Mouse (Mus musculus): Measurements from ENCODE around the gene Gm28047. TPM values are rescaled to one million over a fixed set of nuclear protein-coding genes. Genes with fewer than 3 reads are reported as not detected.

Gene Gm28047
- polyA plus RNA-seq, 1 experiment from 2014 or later = not detected

DNA sequence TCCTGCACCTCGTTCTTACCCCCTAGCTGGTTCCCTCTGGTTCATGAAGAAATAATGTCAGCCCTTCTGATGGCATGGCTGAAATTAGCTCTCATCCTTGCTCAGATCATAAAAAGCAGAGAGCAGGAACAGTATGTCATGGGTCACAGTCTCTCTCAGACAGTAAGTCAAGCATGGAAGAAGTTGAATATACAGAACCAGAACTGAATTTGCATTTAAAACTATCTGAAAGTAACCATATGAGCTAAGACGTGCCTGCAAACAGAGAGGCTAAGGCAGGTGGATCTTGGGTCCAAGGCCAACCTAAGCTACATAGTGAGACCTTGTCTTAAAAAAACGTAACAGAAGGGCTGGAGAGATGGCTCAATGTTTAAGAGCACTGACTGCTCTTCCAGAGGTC, 111.9 kb downstream of the Gm28047 start:
- WGBS = 82% methylated on average over 3 of the region's 3 CpGs
- Histone ChIP-seq H3K4me2 (ENCODE audit: low read depth, low read length) (no peak overlapping the region), H3K4me1 (ENCODE audit: control insufficient read depth, insufficient read depth, low read length) (peaks cover 28% of the 10 kb centered on the region), H3K27ac (replicated peaks; ENCODE audit: low read depth, low read length) (no peak overlapping the region), H3K36me3 (ENCODE audit: control insufficient read depth, insufficient read depth, low read length) (no peaks in the 10 kb centered on the region), H3K9ac (ENCODE audit: low read depth, low read length) (no peak overlapping the region), H3K27me3 (replicated peaks; ENCODE audit: control insufficient read depth, insufficient read depth, low read length) (no peaks in the 10 kb centered on the region), H3K4me3 (ENCODE audit: low read depth, low read length) (no peak overlapping the region), H3K9me3 (ENCODE audit: control insufficient read depth, low read length) (no peaks in the 10 kb centered on the region)
- ATAC-seq (ENCODE audit: low read depth) (no peak), DNase-seq (ENCODE audit: low spot score) (no peak)

DNA sequence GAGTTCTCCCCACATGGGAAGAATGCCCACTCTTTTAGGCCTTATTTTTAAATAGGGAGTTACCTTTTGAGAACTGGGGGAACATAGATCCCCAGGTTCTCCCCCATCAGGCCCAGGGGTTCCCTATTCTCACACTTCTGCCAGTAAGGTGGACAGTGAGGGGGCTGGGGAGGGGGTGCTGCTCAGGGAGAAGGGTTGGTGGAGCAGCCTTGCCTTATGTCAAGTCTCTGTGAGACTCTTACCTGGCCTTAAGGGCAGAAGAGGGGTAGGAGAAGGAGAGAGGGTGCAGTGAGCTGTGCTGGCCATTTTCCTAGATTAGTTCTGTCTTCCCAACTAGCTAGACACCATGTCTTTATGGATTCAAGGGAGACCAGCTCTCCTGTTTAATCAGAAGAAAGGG, 112.4 kb downstream of the Gm28047 start:
- DNase-seq (ENCODE audit: low spot score) (no peak), ATAC-seq (ENCODE audit: low read depth) (no peak)
- H3K36me3 ChIP-seq (ENCODE audit: control insufficient read depth, insufficient read depth, low read length) = 0 out of 2 replicates have a peak, but pooled peaks cover 1% of the 10 kb centered on the region
- no peak overlapping the region for H3K4me2 ChIP-seq (ENCODE audit: low read depth, low read length)
- H3K4me1 ChIP-seq (ENCODE audit: control insufficient read depth, insufficient read depth, low read length) = peaks cover 28% of the 10 kb centered on the region
- H3K9ac ChIP-seq (ENCODE audit: low read depth, low read length) = no peak overlapping the region
- no peaks in the 10 kb centered on the region for H3K27me3 ChIP-seq (replicated peaks; ENCODE audit: control insufficient read depth, insufficient read depth, low read length)
- no peaks in the 10 kb centered on the region for H3K9me3 ChIP-seq (ENCODE audit: control insufficient read depth, low read length)
- no peak overlapping the region for H3K27ac ChIP-seq (replicated peaks; ENCODE audit: low read depth, low read length)
- H3K4me3 ChIP-seq (ENCODE audit: low read depth, low read length) = no peak overlapping the region

DNA sequence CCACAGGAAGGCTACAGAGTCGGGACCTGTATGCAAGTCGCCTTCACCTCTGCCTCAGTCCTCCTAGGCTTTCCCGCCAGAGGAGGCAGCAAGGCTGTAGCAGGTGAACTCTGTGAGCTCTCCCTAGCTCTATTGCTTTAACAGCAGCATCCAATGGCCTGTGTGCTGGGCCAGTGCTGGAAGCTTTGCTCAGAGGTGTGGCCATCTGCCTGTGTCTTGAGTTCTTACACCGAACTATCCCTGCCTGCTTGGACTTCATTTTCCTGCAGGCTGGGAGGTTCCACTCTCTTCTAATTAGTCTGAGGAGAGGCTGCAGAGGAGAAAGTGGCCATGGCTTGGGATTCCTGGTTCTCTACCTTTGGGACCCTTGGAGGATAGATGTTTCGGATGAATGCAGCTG, 112.9 kb downstream of the Gm28047 start:
- H3K4me1 ChIP-seq (ENCODE audit: control insufficient read depth, insufficient read depth, low read length) = peaks cover 28% of the 10 kb centered on the region
- WGBS = 28% methylated on average over 5 of the region's 5 CpGs
- H3K27me3 ChIP-seq (replicated peaks; ENCODE audit: control insufficient read depth, insufficient read depth, low read length) = no peaks in the 10 kb centered on the region
- ATAC-seq (ENCODE audit: low read depth) (no peak), DNase-seq (ENCODE audit: low spot score) (no peak)
- H3K9me3 ChIP-seq (ENCODE audit: control insufficient read depth, low read length) = no peaks in the 10 kb centered on the region
- no peak overlapping the region for H3K9ac ChIP-seq (ENCODE audit: low read depth, low read length)
- H3K27ac ChIP-seq (replicated peaks; ENCODE audit: low read depth, low read length) = peak overlapping the region; percentile 89; the same call in 1 of the 2 replicates
- no peak overlapping the region for H3K4me3 ChIP-seq (ENCODE audit: low read depth, low read length)
- H3K36me3 ChIP-seq (ENCODE audit: control insufficient read depth, insufficient read depth, low read length) = peaks cover 5% of the 10 kb centered on the region; the same call in 1 of the 2 replicates
- H3K4me2 ChIP-seq (ENCODE audit: low read depth, low read length) = no peak overlapping the region

DNA sequence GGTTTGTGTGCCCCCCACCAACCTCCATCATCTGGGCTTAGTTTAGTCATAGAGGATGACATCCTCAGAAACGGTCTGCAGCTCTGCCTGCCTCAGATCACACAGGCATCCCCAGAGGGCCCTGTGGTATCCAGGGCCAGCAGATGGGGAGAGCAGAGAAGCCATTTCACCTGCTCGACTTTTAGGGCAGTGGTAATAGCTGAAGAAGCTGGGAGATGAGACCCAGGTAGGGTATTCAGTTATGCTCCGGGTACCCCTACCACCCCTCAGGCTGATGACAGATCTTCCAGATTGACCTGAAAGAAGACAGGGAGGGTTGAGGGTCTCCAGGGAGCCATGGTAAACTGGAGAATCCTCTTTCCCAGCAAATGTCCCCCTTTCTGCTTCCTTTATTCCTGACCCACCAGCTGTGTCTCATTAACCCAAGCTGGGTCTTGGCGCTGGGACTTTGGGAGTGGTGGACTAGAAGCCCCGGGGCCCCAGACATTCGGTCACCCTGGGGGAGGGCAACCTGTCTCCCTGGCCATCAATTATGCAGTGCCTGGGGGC, 113.5 kb downstream of the Gm28047 start:
- no peak for ATAC-seq (ENCODE audit: low read depth)
- WGBS = 6% methylated on average over 5 of the region's 6 CpGs
- H3K4me1 ChIP-seq (ENCODE audit: control insufficient read depth, insufficient read depth, low read length) = peaks cover 28% of the 10 kb centered on the region
- peak overlapping the region; percentile 89 for H3K27ac ChIP-seq (replicated peaks; ENCODE audit: low read depth, low read length)
- H3K9ac ChIP-seq (ENCODE audit: low read depth, low read length) = peak overlapping the region; percentile 70
- H3K36me3 ChIP-seq (ENCODE audit: control insufficient read depth, insufficient read depth, low read length) = peaks cover 9% of the 10 kb centered on the region; the same call in 1 of the 2 replicates
- H3K27me3 ChIP-seq (replicated peaks; ENCODE audit: control insufficient read depth, insufficient read depth, low read length) = no peaks in the 10 kb centered on the region
- H3K4me3 ChIP-seq (ENCODE audit: low read depth, low read length) = peak overlapping the region; percentile 68
- H3K4me2 ChIP-seq (ENCODE audit: low read depth, low read length) = peak overlapping the region; percentile 86
- no peak for DNase-seq (ENCODE audit: low spot score)
- no peaks in the 10 kb centered on the region for H3K9me3 ChIP-seq (ENCODE audit: control insufficient read depth, low read length)

DNA sequence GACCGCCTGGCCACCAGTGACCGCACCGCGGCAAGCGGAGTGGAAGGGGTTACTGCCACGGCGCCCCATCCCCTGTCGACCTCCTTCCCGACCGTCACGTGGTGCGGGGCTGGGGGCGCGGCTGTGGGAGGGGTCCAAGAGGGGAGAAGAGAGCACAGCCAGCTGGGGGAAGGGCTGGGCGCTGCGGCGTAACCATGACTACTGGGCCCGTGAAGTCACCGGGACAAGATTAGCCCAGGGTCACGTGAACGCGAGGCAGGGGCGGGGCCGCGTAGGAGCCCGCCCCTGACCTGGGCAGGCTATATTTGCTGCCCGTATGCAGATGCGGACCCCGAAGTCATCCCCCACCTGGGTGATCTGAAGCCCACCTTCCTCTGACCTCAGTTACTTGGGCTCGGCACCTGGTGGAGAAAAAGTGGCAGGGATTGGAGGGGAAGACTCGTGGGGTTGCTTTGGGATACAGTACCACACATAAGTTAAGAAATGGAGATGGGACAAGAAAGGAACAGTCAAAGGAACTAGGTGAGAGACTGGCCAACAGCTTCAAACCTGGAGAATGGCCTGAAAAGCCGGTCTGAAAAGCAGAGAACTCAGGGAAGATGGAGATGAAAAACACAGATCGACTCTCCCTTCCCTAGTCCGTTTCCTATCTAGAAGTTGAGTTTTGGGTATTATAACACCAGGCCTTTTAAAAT, 114.1 kb downstream of the Gm28047 start:
- DNase-seq (ENCODE audit: low spot score) (peak; percentile 96), ATAC-seq (ENCODE audit: low read depth) (peak; percentile 94)
- H3K27ac ChIP-seq (replicated peaks; ENCODE audit: low read depth, low read length) = peak overlapping the region; percentile 89
- H3K9ac ChIP-seq (ENCODE audit: low read depth, low read length) = peak overlapping the region; percentile 70
- peak overlapping the region; percentile 86 for H3K4me2 ChIP-seq (ENCODE audit: low read depth, low read length)
- WGBS = 2% methylated on average over 28 of the region's 34 CpGs
- peak overlapping the region; percentile 68 for H3K4me3 ChIP-seq (ENCODE audit: low read depth, low read length)
- no peaks in the 10 kb centered on the region for H3K9me3 ChIP-seq (ENCODE audit: control insufficient read depth, low read length)
- no peaks in the 10 kb centered on the region for H3K27me3 ChIP-seq (replicated peaks; ENCODE audit: control insufficient read depth, insufficient read depth, low read length)
- H3K4me1 ChIP-seq (ENCODE audit: control insufficient read depth, insufficient read depth, low read length) = peaks cover 23% of the 10 kb centered on the region
- peaks cover 12% of the 10 kb centered on the region; the same call in 1 of the 2 replicates for H3K36me3 ChIP-seq (ENCODE audit: control insufficient read depth, insufficient read depth, low read length)

DNA sequence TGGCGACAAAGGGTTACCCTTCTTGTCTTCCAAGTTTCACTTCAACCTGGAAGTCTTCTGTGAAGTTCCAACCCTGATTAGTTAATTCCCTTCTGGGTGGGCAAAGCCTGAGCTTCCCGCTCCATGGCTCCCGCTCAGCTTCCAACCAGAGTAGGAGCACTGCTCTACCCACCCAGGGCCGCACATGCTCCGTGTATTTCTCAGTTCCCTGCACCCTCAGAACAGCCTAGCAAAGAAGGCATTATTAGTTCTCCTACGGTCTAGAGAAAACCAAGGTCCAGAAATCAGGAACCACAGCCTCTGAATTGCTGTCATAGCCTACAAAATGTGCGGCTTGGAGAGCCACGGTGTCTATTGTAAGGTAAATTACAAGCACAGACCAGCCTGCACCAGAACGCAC, 114.8 kb downstream of the Gm28047 start:
- Histone ChIP-seq H3K4me2 (ENCODE audit: low read depth, low read length) (peak overlapping the region; percentile 86), H3K36me3 (ENCODE audit: control insufficient read depth, insufficient read depth, low read length) (peaks cover 14% of the 10 kb centered on the region; the same call in 1 of the 2 replicates), H3K27ac (replicated peaks; ENCODE audit: low read depth, low read length) (peak overlapping the region; percentile 89), H3K9me3 (ENCODE audit: control insufficient read depth, low read length) (no peaks in the 10 kb centered on the region), H3K4me1 (ENCODE audit: control insufficient read depth, insufficient read depth, low read length) (peaks cover 18% of the 10 kb centered on the region), H3K4me3 (ENCODE audit: low read depth, low read length) (peak overlapping the region; percentile 68), H3K9ac (ENCODE audit: low read depth, low read length) (peak overlapping the region; percentile 70), H3K27me3 (replicated peaks; ENCODE audit: control insufficient read depth, insufficient read depth, low read length) (no peaks in the 10 kb centered on the region)
- DNase-seq (ENCODE audit: low spot score) (peak; percentile 53), ATAC-seq (ENCODE audit: low read depth) (peak; percentile 64)
- 5% methylated on average over 9 of the region's 9 CpGs for WGBS

DNA sequence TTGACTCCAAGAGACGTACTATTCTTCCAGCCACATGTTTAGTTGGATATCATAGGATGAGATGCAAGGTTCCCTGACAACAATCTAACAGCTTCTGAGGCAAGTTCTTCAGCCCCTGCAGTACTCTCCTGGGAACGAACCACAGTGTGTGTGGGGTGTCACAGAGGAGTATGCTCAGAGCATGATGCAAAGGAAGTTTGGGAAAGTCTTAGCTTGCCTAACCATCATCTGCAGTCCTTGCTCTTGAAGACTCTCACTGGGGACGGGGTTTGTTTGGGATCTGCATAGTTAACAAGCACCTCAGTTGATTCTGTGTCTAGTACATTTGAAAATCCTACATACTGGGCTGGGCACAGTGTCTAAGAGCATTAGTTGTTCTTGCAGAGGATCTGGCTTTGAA, 116.5 kb downstream of the Gm28047 start:
- Histone ChIP-seq H3K4me3 (ENCODE audit: low read depth, low read length) (no peak overlapping the region), H3K4me2 (ENCODE audit: low read depth, low read length) (no peak overlapping the region), H3K36me3 (ENCODE audit: control insufficient read depth, insufficient read depth, low read length) (peaks cover 32% of the 10 kb centered on the region), H3K4me1 (ENCODE audit: control insufficient read depth, insufficient read depth, low read length) (peaks cover 18% of the 10 kb centered on the region), H3K27ac (replicated peaks; ENCODE audit: low read depth, low read length) (no peak overlapping the region), H3K27me3 (replicated peaks; ENCODE audit: control insufficient read depth, insufficient read depth, low read length) (no peaks in the 10 kb centered on the region), H3K9ac (ENCODE audit: low read depth, low read length) (no peak overlapping the region), H3K9me3 (ENCODE audit: control insufficient read depth, low read length) (no peaks in the 10 kb centered on the region)
- DNase-seq (ENCODE audit: low spot score) = no peak
- no peak for ATAC-seq (ENCODE audit: low read depth)
- WGBS = 79% methylated on average over 3 of the region's 3 CpGs

DNA sequence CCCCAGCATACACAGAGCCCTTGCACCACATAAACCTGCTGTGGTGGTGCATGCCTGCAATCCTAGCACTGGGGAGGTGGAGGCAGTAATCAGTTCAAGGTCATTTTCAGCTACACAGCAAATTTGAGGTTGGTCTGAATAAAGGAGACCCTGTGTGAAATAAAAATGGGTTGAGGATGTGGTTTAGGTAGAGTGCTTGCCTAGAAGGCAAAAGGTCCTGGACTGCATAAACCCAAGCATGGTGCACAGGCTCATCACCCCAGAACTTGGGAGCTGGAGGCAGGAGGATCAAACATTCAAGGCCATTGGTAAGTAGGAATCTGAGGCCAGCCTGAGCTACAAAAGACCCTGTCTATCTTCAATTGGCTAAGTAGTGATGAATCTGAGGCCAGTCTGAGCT, 117.3 kb downstream of the Gm28047 start:
- no peak overlapping the region for H3K27ac ChIP-seq (replicated peaks; ENCODE audit: low read depth, low read length)
- DNase-seq (ENCODE audit: low spot score) (no peak), ATAC-seq (ENCODE audit: low read depth) (no peak)
- H3K4me2 ChIP-seq (ENCODE audit: low read depth, low read length) = no peak overlapping the region
- no peaks in the 10 kb centered on the region for H3K9me3 ChIP-seq (ENCODE audit: control insufficient read depth, low read length)
- no peak overlapping the region for H3K4me3 ChIP-seq (ENCODE audit: low read depth, low read length)
- H3K9ac ChIP-seq (ENCODE audit: low read depth, low read length) = no peak overlapping the region
- H3K27me3 ChIP-seq (replicated peaks; ENCODE audit: control insufficient read depth, insufficient read depth, low read length) = no peaks in the 10 kb centered on the region
- peaks cover 40% of the 10 kb centered on the region for H3K36me3 ChIP-seq (ENCODE audit: control insufficient read depth, insufficient read depth, low read length)
- peaks cover 18% of the 10 kb centered on the region for H3K4me1 ChIP-seq (ENCODE audit: control insufficient read depth, insufficient read depth, low read length)

DNA sequence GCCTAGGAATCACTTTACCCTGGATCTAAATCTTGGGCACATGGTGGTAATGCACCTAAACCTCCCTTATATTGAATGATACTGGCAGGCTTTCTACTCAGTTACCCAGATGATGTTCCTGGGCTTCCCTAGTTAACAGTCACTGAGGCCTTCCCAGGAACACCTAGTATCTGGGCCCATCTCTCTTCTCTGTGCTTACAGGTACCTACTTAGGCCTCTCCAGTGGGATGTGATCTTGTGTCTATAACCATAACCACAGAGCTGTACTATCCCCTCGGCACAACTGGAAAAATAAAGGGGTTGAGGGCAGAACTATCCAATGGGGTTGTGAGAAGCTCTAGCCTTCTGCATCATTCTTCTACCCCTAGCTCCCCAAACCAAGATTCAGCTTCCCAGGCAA, 118.0 kb downstream of the Gm28047 start:
- Histone ChIP-seq H3K4me3 (ENCODE audit: low read depth, low read length) (no peak overlapping the region), H3K9me3 (ENCODE audit: control insufficient read depth, low read length) (no peaks in the 10 kb centered on the region), H3K27ac (replicated peaks; ENCODE audit: low read depth, low read length) (no peak overlapping the region; the same call in 1 of the 2 replicates), H3K9ac (ENCODE audit: low read depth, low read length) (no peak overlapping the region), H3K27me3 (replicated peaks; ENCODE audit: control insufficient read depth, insufficient read depth, low read length) (no peaks in the 10 kb centered on the region), H3K4me2 (ENCODE audit: low read depth, low read length) (no peak overlapping the region), H3K4me1 (ENCODE audit: control insufficient read depth, insufficient read depth, low read length) (peaks cover 15% of the 10 kb centered on the region), H3K36me3 (ENCODE audit: control insufficient read depth, insufficient read depth, low read length) (peaks cover 46% of the 10 kb centered on the region)
- 100% methylated on average over 1 of the region's 1 CpGs for WGBS
- DNase-seq (ENCODE audit: low spot score) (no peak), ATAC-seq (ENCODE audit: low read depth) (no peak)
